Mouse (Mus musculus) testis, postnatal 14 days (tissue): ENCODE measurements around the gene Arrb2.
A peak's percentile ranks its signal among the peaks of the same experiment; 100 is the strongest.
"Not testable (repeated sequence)": the region's sequence is repeated elsewhere in the genome, so short reads cannot be mapped to it uniquely, and the experiment has no call there.

Source experiments
- DNase-seq: peaks from one replicate; pipeline ENCODE4 v3.0.0; 2021; ENCODE audit warnings: low spot score

Arrb2 gene

DNA sequence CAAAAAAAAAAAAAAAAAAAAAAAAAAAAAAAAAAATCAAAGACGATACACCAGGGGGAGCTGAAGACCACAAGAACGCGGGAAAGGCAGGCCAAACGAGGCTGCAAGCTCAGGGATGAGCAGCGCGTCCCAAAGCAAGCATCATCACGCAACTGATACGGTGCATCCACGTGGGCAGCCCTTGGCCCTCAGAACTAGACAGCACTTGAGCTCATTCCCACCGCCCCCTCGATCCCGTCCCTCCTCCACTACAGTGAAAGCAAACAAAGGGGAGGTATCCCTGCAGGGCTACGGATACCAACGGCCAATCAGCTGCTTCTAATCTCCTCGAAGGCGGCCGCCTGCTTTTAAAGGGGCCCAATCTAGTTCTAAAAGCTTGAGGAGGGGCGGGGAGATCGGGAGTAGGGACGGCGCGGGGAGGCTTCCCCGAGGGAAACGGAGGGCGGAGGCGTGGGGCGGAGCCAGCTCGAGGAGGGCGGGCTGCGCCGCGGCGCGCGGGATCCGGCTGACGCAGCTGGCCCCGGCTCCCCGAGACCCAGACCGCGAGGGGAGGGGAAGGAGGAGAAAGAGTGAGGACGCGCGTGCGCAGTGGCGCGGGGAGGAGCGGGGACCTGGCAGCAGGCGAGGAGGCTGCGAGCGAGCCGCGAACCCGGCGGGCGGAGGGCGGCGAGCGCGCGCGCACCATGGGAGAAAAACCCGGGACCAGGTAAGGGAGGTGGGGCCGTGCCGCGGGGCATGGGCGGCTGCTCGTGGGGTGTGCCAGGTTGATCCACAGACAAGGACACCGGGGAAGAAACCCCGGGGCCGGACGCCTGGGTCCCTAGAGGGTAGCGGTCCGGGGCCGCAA lies at the start of gene Arrb2:
Arrb2 (plus strand) TSS at position 588 of the 847 bp plus-strand sequence.
- DNase-seq: peak; percentile 96

DNA sequence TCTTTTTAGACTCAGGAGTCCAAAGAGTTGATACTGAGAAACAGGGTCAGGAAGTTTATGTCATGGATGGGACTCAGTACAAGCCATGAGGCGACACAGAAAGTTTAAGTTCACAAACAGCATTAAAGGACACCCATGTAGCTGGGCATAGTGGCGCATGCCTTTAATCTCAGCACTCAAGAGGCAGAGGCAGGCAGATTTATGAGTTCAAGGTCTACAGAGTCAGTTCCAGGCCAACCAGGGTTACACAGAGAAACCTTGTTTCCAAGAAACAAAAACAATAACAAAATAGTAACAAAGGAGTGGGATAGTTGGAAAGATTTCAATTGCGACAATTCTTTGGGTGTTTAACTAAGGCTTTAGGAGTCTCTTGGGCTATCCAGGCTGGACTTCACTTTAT lies 48.3 kb upstream of the Arrb2 start:
- no peak for DNase-seq

DNA sequence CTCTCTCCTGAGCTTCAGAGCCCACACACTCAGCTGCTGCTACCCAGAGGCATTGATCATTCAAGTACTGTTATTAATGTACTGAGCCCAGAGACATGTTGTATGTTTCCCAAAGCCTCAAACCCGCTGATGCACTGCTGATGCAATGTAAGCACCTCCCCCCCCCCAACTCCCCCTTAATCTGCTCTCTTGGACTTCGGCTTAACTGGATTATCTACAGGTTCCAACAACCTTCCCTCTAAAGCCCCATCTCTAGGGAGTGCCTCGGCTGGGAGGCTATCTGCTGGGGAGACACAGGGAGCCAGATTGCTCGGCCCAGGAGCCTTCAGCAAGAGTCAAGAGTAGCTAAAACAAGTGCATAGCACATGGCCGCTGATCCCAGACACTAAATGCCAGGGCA lies 45.0 kb upstream of the Arrb2 start:
- DNase-seq: no peak

DNA sequence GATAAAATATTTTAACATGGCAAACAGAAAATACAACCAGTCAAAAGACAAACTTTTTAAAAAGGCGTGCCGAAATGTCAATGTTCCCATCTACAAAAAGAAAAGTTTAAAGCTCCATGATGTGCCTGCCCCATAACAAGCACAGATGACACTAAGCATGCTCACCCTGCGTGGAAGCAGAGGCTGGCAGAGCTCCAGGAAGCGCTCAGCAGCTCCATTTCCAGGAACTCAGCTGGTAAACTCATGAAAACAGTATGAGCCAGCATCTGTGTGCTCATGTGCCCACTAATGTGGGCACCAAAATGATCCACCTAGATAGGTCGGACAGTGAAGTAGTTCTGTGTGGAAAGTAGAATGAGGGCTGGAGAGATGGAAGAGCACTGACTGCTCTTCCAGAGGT lies 43.0 kb upstream of the Arrb2 start:
- no peak for DNase-seq

DNA sequence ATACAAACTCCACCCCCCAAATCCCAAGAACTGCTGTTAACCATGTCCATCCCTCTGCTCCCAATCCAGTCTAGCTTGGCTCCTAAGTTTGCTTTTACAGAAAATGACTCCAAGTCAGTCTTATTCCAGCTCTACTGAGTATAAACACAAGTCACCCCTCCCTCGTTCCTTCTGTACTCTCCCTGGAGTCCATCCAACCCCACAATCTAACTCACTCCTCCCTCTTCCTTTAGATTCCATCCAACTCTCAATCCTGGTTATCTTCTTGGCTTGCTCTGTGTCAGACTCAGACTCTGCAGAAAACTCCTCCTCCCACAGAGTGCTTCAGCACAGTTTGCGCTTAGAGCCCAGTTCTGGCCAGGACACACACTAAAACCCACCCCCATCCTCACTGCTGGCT lies 28.8 kb upstream of the Arrb2 start:
- DNase-seq: peak; percentile 60

DNA sequence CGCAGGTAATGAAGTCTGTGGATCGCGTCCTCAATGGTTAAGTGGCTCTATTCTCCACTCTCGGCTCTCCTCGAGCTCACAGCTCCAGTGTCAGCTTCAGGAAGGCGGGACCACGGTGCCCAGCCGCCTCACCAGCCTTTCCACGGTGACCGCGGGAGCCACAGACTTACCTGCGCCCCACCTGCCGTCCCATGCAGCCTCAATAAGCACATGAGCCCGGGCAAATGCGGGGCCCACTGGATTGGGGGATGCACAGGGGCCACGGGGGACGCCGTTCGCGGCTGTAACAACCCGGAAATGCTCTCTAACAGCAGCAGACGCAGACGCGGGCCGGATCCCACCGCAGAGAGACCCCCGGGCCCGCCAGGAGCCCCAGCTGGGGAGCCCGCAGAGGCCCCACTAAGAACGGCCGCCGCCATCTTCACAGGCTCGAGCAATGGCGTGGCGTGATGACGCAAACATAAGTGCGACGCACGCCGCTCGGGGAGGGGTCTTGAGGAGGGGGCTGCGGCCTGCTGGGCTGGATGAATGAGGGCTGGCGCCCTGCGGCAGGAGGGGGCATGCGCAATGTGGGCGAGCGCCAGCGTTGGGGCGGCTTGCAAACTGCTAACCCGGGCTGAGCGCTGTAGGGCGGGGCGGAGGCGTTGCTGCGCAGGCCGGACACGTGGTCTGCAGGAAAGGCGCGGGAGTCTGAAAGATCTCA lies 22.7 kb upstream of the Arrb2 start, which contains the start of gene Pelp1:
Pelp1 (minus strand) TSS at position 438 of the 703 bp plus-strand sequence.
- peak; percentile 96 for DNase-seq

DNA sequence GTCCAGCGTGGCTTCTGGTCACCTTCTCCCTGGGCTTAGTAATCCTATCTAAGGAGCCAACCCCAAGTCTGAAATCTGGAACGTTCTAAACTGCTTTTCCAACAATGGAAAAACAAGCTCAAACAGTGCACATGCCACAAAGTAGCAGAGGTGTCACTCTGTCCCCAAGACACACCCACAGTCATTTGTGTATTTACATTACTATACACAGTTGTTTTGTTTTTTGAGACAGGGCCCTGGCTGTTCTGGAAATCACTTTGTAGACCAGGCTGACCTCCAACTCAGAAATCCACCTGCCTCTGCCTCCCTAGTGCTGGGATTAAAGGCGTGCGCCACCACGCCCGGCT lies 22.2 kb upstream of the Arrb2 start:
- no peak for DNase-seq

DNA sequence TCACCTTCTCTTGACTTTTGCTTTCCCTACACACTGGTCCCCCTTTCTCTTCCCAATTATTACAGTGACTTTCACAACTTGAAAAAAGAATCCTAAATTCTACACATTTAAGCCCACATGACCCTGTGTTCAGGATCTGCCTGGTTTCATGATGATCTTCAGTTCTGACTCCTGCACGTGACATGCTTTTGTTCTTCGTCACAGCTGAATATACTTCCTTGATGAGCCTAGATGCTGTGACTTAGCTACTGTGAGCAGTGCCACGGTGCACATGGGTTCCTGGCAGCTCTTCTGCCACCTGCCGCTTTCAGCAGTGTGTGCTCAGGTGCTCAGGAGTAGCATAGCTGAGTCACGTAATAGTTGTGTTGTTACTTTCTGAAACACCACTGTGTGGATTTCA lies 19.8 kb upstream of the Arrb2 start:
- DNase-seq: no peak

DNA sequence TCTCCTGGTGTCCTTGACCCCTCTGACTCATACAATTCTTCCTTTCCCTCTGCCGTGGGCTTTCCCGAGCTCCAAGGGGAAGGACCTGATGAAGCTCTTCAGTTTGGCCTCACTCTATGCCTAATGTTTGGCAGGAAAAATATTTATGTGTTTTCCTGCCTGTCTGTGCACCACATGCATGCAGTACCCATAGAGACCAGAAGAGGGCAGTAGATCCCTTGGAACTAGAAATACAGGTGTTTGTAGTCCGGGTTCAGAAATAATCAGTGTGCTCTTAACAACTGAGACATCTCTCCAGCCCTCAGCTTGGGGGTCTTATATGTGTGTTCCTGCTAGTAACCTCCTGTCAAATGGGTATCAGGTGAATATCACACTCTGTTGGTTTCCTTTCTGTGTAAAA lies 18.5 kb upstream of the Arrb2 start:
- DNase-seq: peak; percentile 63

DNA sequence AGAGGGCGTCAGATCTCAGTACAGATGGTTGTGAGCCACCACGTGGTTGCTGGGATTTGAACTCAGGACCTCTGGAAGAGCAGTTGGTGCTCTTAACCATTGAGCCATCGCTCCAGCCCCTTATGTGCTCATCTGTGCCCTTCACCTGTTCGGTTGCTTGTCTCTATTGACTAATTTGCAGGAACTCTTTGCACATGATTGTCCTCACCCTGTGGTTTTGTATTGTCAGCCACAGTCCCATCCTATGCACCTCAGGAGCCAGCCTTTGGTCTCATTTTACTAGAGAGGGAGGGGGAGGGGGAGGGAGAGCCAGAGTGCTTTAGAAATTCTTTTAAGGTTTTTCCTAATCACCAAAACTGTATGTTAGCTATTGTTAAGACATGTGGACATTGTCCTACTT lies 14.2 kb upstream of the Arrb2 start:
- no peak for DNase-seq

DNA sequence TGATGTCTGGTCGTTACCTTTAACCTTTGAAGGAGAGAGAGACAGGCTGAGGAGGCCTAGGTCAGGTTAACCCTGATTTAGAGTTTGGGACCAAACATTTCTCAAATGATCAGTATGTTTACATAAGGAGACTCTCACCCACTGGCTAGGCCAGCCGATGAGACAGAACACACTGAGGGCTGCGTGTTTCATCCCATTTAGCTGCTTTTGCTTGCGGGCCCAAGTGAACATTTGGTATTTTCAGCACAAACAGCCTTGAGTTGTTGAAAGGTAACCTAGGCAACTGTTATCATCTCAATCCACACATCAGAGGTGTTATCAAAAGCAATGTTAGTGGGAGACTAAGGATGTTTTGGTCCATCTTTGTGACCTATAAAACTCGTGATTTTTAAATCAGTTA lies 12.9 kb upstream of the Arrb2 start:
- no peak for DNase-seq

DNA sequence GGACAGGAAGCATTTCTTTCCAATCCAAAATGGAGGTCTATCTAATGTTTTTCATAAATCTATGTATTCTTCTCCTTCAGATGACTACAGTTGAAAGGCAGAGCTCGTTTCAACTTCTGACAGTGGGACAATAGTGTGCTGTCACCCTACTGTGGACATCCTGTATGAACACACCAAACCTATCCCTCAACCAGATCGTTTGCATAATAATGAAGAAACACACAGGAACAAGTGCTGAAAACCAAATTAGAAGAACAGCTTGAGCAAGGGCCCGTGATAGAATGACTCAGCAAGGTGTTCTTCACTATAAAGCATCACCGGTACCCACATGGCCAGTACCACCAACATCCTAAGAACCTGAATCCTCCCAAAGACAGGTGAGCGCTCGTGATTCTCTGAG lies 5.8 kb upstream of the Arrb2 start:
- not testable (repeated sequence) for DNase-seq

DNA sequence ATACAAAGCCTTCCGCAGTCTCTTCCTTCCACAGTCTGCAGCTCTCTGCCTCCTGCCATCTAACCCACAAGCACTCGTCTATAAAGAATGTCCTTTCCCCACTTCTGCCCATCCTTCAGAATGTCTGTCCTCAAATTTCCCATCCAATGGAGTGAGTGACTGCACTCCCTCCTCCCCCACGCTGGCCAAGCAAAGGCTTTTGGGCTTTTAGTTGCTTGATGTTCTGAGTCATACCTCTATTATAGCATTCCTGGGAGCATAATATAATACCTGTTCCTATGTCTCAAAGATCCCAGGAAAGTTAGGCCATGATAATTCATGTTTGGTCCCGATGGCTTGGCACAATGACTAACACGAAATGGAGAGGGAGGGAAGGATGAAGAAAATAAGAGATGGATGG lies 861 bp upstream of the Arrb2 start:
- no peak for DNase-seq

DNA sequence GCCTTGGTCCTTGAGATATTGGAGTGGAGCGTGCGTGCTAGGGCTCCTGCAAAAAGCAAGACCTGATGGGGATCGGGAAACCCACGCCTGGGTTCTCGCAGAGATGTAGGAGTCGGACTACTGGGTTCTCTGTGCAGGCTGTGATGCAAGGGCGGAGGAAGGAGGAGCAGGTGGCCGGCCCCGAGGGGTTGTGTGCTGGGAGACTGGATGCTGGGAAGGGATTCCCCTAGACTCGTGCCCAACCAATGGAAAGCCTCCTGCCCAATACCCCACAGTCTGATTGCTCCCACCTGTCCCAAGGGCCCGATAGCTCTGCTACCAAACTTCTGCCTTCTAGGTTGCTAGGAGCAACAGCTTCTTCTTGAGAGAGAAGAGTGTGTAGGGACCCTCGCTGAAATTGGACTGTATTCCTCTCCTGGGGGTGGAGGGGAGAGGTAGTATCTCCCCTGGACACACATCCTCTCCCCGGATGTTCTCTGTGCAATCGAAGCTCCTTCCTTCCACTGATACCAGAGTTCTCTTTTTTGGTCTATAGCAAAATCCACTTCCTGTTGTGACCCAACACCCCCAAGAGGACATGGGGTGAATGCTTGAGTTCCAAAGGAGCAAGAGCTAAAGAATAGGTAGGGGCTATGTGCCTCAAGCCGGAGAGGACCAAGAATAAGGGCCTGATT lies 597 bp downstream of the Arrb2 start:
- peak; percentile 53 for DNase-seq

DNA sequence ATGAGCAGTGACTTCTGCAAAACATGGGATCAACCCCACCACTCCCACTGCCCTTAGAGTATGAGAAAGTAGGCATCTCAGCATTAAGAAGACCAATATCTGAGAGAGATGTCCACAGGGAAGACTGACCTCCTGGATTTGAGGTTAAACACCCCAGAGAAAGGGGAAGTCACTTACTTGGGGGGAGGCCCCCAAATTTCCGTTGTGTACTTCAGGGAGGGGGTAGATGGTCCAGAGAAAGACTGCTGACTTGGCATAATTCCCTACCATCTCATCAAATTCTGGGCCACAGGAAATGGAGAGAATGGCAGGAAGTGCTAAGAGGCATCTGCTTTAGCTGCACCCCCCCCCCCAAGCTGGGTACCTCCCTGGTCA lies 1.1 kb downstream of the Arrb2 start:
- no peak for DNase-seq

DNA sequence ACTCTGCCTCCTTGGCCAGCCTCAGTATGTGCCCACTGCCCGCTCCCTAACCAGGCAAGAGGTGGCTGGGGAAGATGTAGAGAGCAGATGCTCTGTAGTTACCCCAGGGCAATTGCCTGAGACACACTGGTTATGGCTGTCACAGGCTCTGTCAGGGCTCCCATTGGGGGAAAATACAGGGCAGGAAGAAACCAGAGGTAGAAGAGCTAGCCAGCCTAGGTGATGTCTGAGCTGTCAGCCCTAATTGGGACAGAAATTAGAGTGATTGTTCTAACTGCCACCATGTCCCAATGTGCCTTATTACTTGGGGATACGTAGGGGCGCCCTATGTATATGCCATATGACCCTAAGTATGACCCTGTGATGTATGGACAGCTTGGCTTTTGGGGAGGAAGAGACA lies 1.5 kb downstream of the Arrb2 start:
- DNase-seq: no peak

DNA sequence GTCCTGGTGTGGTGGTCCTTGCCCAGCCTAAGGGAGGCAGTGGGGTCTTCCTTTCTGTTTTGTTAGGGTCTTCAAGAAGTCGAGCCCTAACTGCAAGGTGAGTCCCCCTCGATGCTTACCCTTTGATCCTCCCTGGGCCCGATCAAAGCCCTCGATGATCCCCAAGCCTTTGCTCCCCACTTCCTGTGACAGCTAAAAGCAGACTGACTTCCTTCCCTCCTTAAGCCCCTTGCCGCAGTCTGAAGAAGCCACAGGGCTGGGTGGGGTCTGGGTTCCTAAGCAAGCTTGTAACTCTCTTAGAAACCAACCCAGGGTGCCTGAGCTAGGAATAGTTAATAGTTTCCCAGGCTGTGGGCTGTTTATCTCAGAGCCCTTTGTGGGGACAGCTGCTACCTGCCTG lies 3.0 kb downstream of the Arrb2 start:
- no peak for DNase-seq

DNA sequence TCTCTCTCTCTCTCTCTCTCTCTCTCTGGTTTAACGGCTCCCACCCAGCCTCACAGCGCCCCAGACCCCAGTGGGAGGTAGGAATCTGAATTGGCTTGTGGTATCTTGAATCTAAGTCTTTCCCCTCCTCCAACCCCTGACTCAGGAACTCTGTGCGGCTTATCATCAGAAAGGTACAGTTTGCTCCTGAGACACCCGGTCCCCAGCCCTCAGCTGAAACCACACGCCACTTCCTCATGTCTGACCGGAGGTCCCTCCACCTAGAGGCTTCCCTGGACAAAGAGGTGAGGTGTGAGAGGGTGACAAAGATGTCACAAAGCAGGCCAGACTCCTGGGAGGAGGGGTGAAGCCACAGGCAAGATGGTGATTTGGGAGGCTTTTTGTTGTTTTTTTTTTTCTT lies 5.0 kb downstream of the Arrb2 start:
- no peak for DNase-seq

DNA sequence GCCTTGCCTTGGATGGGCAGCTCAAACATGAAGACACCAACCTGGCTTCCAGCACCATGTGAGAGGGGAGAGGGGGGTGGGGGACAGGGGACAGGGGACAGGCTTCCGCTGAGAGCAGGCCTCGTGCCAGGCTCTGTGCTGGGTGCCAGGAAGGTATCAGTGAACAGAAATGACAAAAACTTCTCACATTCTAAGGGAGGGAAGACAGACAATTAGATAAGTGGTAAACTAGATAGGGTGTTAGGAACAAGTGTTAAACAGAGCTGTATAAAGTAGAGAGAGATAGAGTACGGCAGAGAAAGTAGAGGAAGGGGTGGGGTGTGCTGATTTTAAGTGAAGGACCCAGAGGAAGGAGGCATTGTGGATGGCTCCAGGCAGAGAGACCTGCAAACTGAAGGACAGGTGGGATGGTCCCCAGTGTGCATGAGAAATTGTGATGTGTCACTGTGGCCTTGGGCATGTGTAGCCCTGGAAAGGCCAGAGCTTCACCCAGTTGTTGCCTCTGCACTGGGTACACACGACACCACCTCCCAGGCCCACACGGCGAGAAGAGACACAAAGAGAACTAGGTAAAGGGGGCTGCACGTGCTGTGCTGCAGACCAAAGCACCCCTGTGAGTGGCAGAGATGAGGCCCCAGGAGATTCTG lies 6.4 kb downstream of the Arrb2 start:
- no peak for DNase-seq

DNA sequence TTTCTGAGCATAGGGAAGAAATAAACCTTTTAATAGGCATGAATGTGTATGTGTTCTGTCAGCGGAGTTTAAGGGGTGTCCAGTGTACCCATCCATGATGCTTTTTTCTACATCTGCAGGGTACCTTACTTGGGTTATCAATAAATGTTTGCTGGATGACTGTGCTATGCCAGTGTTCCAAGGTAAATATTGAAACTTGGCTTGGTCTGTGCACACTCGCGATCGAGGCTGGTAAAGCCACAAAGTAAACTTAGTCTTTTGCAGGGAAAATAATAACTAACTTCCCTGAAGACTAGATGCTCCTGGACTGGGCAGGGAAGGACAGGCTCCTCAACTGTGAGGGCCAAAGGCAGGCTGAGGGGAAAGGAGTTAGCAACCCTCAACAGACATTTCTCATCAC lies 8.2 kb downstream of the Arrb2 start:
- no peak for DNase-seq

DNA sequence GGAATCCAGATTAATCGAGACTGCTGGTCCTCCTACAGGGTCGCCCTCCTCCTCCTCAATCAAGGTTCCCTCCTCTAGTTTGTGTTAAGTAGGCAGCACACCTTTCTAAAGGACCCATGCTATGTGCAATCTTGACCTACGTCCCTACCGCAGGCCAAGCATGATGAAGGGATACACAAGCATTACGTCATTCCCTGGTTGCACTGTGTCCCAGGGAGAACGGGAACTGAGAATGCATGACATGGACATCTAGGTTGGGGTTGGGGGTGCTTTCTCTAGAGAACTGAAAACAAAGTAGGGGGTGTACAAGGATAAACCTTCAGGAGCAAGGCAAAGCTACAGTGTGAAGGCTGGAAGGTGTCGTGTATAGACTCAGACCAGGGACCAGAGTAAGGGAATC lies 9.4 kb downstream of the Arrb2 start:
- DNase-seq: no peak

DNA sequence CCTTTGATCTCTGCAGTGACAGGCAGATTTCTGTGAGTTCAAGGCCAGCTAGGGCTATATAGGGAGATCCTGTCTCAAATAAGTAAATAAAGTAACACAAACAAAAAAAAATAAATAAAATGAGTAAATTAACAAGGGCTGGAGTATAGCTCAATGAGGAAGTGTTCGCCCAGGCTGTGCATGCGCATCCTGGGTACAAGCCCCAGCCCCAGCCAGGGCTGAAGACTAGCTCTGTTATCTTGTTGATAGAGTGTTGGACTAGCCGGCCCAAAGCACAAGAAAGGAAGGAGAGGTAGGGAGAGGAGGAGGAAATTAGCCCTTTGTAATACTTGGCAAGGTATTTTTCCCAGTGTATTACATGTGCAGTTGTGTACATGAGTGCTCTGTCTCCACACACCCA lies 11.5 kb downstream of the Arrb2 start:
- no peak for DNase-seq

DNA sequence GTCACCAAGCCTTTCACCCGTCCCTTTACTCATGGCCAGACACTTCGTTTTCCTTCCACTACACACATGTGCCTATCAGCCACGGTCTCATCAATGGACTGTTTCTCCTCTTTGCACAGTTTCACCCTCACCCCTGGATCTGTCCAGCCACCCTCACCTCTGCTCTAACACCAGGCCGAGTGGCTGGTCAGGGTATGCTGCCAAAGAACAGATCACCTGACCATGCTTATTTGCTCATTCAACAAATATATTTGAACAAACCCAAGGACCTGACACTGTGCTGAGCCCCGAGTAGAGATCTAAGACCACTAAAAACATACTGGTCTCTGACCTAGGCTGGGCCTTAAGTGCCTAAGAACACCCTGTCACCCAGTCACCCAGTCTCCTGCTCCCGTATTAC lies 12.2 kb downstream of the Arrb2 start:
- DNase-seq: no peak
